Mouse (Mus musculus) megakaryocyte progenitor cell, adult 5-6 weeks (primary cell): ENCODE results near the gene Scaper. TPM values are rescaled to one million over a fixed set of nuclear protein-coding genes. Genes with fewer than 3 reads are reported as not detected.

ENCODE experiments used
- ATAC-seq: replicated peaks from 2 replicates; pipeline ENCODE4 v1.8.0; 2016; ENCODE audit warnings: mild to moderate bottlenecking, moderate TSS enrichment, inconsistent platforms; ENCODE audit not compliant: poor library complexity
- total RNA-seq, 2 experiments: library from RNA; stranded (forward) in 1 of 2; stranded (reverse) in 1 of 2; fragments of 157-497, 149-512 nt in 1 of 2; fragments of 200-1000 nt in 1 of 2; gene quantifications; 2 replicates each; pipeline versions ENCODE4 v1.2.3 to v1.2.4; 2015 to 2017

The Scaper gene
- total RNA-seq (2015) (3.2 and 5.6 TPM in 2 replicates), total RNA-seq (2017) (9.0 and 11.5 TPM in 2 replicates)

DNA sequence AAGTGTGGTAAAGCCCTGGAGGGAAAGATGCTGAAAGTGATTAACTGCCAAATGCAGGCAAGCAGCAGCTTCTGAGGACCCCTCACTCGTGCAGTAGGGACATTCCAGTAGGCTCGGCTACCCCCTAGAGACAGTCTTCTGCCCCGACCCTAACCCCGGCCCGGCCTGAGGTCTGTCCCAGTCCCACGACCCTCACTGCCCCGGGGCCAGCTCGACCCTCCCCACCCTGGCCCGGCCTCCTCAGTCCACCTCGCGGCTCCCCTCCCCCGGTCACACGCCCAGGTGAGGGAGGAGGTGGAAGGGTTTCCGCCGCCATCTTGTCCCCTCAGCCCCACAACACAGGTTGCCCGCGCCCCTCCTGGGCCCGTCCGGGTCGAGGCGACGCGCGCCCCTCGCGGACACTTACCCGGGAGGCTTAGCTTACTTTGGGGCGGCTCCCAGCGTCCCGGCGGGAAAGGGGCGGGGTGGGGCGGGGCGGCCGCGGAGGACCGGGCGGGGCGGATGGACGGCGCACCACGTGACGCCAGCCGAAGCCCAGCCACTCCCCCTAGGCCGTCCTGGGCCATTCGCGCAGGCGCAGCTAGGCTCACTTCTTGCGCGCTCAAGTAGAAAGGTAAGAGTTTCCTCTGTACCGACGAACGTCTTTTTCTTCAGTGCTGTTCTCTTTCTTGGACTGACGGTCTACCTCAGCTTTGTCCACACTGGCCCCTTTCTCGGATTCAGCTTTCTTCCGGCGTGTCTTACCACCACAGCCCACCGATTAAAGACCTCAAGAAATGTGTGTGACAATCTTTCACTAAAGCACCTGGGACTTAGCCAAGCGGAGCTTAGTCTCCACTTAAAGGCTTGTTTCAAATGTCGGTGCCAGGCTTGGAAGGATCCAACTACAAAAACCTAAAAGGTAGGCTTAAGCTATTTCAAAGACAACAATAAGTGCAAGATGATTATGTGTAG, at the start of gene Scaper:
Scaper (minus strand) TSS at position 456 of the 954 bp plus-strand sequence.
- peak; percentile 91 for ATAC-seq

DNA sequence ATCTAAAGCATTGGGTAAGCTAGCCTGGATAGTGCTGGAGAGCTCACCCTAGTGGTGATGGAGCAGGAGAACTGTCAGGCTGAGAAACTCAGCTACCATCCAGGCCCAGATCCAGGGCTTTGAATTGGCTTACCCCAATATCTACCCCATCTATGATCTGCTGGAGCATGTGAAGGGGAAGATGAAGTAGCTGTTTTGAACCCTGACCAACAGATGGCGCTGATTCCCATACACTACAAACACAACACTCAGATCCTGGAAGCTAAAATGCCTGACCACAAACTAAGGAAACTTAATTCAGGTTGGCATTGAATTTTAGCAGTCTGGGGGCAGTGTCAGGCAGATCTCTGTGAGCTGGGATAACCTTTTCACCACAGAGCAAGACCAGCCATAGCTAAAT, 8.9 kb upstream of the Scaper start:
- peak; percentile 84 for ATAC-seq

DNA sequence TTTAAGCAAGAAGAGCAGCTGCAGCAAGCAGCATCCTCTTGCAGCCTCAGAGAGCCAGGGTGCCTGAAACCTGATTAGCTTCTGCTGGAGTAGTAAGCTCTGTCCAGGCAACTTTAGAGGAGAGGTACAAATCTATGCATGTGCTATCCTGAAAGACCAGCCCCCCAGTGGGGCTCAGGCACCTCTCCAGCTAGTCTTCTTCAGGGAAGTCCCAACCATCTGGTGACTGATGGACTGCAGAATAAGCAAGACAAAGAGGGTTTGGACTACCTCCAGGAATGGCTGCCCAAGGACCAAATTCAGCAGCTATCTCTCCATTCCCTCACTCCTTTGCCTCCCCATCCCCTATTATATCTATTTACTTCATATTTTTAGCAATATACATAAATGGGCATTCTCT, 3.4 kb upstream of the Scaper start:
- no peak for ATAC-seq

DNA sequence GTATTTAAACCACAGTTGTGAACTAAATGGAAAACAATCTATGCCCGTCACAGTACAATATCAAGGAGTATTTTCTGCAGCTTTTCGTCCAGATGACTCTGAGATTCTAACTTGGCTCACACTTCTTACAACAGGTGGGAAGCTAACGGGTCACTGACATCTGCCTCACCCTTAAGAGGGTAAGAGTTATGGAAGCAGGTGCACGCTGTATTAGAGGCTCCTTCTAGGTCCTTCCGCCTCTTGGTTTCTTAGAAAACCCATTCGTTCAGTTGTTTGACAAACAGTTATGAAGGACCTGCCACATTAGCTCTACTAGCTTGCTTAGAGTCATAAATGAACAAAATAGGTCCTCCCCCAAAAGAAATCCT, 683 bp upstream of the Scaper start:
- no peak for ATAC-seq

DNA sequence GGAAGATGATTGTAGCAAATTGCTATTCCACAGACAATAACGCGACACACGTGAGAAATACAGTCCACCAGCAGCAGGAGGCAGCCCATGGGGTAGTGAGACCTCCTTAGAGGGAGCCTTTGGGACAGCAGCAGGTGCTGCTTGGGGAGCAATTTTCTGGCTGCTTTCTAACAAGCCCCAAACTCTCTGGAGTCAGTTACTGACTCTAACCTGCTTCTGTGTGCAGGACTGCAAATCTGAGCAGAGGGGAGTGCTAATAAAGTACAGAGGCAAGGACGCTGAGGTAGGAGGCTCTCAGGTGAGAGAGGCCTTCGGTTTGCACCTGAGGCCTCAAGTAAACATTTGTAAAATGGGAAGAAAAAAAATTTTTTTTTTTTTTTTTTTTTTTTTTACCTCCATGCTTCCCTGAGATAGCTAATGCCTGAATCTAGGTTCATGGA, 675 bp downstream of the Scaper start:
- ATAC-seq: 0 out of 2 replicates have a peak, but pooled peaks have one; percentile 10

DNA sequence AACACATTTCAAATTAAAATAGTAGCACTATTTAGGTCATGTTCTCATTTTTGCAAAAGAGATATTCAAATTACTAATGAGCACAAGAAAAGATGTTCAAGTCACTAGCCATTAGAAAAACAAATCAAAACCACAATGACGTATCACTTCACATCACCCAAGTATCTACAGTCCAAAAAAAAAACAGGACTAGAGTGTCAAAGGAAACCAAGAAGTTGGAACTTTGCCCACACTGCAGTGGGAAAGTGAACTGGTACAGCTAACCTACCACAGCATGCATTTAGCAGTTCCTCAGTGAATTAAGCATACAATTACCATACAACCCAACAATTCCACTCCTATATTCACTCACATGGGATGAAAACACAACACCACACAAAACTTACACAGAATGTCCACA, 5.4 kb downstream of the Scaper start:
- ATAC-seq: peak; percentile 31; the same call in 1 of the 2 replicates

DNA sequence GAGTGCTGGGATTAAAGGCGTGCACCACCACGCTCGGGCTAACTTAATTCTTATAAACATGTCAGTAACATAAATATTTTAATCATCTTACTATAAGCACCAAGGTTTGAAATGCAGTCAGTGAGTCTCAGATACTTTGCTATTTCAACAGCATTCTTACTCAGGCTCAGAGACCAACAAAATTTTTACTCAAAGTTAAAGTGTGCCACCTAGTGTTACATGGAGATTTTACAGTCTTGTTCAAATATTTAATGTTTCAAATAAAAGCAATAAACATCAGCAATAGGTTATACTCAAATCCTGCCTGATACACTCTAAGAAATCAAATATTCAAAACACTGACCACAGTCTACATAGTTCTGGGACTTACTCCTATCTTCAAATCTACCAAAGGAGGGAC, 19.3 kb downstream of the Scaper start:
- peak; percentile 65 for ATAC-seq

DNA sequence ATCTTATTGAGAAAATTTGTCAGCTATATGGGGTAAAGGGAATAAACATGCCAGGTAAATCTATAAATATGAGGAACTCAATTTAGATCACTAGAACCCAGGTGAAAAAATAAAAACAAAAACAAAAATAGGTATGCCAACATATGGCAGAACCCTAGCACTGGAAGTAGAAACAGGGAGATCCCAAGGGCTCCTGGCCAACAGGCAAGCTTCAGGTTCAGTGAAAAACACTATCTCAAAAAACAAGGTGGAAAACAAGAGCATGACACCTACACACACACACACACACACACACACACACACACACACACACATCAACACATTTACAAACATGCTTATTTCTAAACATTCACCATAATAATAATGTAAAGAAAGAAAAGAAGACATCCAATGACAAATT, 21.2 kb downstream of the Scaper start:
- ATAC-seq: no peak

DNA sequence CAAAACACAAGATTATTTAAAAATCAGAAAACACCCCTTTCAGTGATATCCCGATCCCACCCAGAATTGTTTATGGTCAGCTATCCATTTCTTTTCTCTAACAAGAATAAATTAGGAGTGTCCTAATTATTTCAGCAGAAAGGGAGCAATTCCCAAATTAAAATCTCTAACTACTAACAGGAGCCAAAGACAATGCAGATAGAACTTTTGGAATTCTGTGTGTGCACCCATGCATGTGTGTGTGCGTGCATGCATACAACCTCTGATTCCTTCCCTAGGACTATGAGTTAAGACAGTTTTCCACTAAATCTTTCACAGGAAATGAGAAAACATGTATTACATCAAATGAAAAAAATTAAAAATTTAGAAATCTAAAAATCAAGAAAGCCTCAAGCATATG, 26.4 kb downstream of the Scaper start:
- no peak for ATAC-seq

DNA sequence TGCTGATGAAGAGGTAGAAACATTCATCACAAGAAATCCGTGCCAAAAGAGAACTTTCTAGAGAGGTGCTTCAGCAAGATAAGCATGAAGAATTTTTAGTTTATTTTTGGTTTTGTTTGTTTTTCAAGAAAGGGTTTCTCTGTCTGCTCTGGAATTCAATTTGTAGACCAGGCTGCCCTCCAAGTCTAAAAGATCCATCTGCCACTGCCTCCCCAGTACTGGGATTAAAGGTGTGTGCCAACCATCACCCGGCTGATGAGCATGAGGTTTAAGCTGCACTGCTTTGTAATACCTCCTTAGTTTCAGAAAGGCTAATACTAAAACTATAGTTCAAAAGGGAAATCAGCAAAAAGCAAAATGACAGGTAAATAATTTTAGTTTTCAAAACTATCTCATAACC, 35.0 kb downstream of the Scaper start:
- ATAC-seq: no peak

DNA sequence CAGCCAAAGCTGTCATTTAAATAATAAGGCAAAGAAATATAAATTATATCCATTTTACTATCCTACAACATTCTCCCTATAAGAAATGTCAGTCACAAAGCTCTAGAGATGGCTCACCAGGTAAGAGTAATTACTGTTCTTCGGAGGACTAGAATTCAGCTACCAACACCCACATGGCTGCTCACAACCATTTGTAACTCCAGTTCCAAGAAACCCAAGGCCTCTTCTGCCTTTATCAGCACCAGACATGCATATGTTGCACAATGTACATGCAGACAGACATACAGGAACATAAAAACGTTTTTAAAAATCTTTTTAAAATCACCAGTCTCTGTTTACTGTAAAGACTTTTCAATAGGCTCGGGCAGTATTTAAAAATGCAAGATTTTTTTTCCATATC, 36.3 kb downstream of the Scaper start:
- ATAC-seq: no peak

DNA sequence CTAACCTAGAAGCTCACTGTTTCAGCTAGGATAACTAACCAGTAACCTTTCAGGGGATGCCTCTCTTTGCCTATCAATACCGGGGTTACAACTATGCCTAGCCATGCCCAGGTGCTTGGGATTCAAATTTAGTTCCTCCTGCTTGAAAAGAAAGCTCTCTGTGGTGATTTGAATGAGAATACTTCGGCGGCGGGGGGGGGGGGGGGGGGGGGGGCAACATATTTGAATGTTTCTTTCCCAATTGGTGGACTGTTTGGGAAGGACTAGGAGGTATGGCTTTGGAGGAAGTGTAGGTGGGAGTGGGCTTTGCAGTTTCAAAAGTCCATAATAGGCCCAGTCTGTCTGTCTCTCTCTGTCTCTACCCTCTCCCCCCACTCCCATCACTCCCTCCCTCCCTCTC, 37.4 kb downstream of the Scaper start:
- ATAC-seq: no peak

DNA sequence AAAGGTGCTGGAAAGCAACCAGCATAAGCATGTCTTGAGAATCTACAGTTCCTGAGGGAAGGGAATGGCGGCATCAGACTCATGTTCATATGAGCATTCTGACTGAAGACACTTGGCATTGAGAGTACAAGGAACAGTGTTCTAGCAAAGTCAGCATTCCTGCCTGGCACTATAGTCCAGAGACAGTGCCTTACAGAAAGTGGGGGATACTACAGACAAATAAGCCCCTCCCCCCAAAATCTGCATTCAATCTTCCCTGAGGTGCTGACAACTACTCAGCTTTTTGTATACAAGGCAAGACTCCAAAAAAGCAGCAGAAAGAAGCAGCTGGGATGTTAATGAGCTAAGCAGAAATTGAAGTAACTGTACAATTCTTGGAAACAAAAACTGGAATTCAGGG, 59.9 kb downstream of the Scaper start:
- no peak for ATAC-seq

DNA sequence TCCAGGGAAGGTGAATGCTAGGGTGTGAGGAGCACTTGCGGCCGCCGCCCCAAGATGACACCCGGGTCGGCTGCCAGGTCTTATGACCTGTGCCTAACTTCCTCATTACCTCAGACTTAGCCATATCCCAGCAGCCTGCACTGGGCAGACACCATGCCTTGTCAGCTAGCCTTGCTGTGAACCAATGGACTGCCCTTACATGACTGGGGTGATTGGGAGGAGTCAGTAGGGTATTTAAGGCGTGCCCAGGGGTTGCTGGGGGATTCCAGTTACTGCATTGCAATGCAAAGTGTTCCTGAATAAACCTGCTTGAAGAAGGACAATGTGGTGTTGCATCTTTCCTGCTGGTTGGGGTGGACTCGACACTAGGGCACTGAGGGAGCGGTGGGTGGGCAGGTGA, 148.5 kb downstream of the Scaper start:
- ATAC-seq: no peak

DNA sequence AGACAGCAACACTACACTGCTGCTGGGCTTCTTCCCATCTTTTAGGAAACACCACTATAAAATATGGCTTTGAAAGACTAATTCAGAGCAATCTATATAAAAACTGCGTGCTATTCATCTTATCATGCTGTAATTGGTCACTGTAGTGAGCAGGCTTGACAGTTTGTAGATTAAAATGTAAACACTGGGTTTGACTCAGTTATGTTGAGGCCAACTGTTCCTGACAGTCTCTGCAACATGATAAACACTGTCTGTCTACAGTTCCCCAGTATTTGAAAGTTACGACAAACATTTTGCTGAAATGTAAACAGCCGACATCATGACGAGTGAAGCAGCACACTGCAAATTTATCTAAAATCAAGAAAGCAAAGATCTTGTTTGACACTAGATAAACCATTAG, 225.9 kb downstream of the Scaper start:
- ATAC-seq: no peak

DNA sequence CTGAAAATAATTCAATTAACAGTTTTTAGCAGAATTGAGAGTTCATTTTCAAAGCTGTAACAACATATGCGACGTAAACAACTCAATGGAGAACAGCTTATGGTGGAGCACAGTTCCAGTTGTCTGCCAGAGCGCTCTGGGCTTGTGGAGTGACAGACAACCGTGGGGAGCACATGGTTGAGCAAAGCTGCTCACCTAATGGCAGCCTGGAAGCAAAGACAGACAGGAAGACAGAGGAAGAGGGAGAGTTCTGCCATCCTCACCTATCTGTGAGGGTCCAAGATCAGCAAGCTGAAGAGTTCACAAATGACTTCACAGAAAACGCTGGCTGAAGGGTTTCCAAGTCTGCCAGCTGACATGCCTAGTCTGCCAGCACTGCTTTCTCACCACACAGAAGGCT, 227.4 kb downstream of the Scaper start:
- ATAC-seq: no peak

DNA sequence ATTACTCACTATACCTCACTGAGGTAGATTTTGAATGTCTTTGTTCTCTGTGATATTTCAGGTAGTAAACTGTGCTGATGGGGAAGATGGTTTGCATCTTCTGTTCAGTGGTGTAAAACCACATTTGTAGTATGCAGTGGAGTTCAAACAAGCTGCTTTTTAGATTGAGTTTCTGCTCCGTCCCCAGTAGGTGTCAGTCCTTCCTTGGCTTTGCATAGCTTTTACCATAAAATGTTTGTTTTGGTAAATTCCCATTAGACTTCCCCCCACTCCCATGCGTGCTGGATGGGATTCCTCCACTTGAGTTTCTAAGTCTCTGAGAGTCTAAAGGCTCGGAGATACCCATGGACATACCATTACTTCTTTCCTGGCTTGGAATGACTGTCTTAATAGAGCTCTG, 231.3 kb downstream of the Scaper start:
- no peak for ATAC-seq

DNA sequence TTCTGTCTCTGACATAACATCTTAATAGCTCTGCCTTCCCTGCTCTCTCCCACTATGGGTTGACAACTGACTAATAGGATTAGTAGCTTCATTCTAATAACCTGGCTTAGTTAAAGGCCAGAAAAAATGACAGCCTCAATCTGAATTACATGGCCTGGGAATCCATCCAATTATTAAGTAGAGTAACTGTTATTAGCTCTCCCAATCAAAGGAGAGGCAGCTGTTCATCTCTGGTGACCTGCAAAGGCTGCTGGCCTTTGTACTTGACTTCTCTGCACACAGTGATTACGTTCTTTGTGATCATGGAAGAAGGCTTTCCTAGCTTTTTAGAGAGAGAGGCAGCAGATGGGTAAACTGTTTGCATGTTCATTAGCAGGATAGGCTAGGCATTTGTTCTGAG, 242.6 kb downstream of the Scaper start:
- ATAC-seq: no peak

DNA sequence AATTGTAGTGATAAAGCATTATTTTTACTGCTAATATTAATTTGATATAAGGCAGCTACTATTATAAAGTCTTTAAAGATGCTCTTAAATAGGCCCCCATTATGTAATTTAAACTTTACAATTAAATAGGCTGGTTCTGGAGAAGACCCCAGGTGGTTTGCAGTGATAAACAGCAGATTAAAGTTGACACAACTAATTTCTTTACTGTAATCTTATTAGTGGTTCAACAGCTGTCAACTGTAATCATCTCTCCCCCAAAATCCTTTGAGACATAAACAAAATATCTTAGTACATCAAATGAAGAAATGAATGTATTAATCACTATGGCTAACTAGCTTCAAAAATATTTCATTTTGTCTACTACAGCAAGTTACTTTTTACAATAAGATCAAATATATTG, 260.8 kb downstream of the Scaper start:
- ATAC-seq: no peak

DNA sequence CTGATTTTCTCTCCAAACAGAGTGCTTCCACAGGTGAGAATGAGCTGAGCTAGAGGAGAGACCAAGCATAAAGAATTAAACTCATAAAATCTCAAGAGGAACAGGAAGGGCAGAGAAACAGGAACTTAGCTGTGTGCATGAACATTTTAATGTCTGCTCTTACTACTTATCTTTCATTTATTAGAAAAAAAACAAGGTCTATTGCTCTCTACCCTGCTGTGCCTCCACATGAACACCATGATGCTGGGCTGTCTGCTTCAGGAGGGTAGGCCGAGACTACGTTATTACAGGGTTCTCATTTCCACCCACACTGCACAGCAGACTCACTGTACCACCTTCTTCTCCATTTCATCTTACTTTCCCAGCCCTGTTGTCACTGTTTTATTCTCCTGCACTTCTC, 291.5 kb downstream of the Scaper start:
- ATAC-seq: no peak

DNA sequence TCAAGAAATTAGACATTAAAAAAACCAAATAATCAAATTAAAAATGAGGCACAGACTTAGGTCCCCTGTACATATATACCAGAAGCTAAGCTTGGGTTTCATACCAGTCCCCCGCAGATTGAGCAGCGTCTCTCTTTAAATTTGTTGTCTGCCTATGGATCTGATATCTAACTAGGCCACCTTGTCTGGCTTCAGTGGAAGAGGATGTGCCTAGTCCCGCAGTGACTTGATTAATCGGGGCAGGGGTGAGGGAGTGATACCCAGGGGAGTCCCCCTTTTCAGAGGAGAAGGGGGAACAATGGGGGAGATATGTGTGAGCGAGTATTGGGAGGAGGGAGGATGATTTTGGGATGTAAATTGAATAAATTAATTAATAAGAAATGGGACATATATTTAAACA, 310.9 kb downstream of the Scaper start:
- ATAC-seq: no peak

DNA sequence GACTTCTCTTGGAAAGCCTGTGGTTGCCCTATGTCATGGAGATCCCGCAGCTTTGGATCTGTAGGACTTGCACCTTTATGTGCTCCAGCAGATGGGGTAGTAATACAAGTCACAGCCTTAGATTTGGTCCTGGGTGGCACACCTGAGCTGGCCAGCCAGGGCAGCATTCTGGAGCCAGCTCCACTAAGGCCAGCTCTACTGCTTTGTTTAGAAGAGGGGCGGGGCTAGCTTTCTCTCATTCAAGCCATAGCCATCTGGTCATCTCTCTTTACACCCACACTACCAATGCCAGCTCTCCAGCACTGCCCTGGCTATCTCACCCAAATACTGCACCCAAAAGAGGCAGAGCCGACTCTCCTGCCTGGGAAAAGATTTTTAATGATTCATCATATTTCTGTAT, 323.2 kb downstream of the Scaper start:
- ATAC-seq: no peak

DNA sequence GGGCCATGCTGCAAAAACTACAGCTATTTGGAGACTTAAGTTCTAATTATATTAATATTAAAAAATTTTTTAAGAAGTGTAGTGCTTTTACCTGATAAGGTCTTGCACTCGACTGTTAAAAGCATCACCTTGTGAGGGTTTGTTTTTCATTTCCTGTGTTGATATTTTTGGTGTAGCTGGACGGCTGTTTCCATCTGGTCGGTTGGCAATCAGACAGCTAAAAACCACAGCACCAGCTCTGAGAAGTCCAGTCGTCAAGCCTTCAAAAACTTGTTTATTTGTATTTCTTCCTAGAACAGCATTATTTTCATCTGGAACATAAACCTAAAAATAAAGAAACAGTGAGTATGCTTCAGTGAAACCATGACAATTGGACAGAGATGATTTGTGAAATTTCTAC, 328.2 kb downstream of the Scaper start:
- no peak for ATAC-seq
